10 mouse cellular contexts compared by ENCODE assay signal in genomic region chr10:121386347-121386746, GRCm38 (mm10). TPM values are rescaled to one million over a fixed set of nuclear protein-coding genes. Genes with fewer than 3 reads are reported as not detected.
A peak's percentile ranks its signal among the peaks of the same experiment; 100 is the strongest.
DNase-seq lines count a peak whose midpoint lies in the region; ATAC-seq and TF ChIP-seq lines count a peak whose summit lies in the region.
"Had no signal": no experiment of that assay in that cellular context is flagged by ENCODE, and none has a peak within 500 bp of the region (broad histone marks: within the 10 kb centered on the region; RNA-seq: fewer than 3 reads in every experiment).

No protein-coding gene starts in this region.

- H3K9me3 ChIP-seq in forebrain, embryonic 12.5 days: no peaks in the 10 kb centered on the region
- no peaks in the 10 kb centered on the region for H3K9me3 ChIP-seq in forebrain, embryonic 16.5 days (ENCODE audit: control insufficient read depth, low read length)

- H3K4me3 ChIP-seq in forebrain, embryonic 12.5 days (replicated peaks): no peak overlapping the region
- H3K4me3 ChIP-seq in forebrain, embryonic 16.5 days (replicated peaks; ENCODE audit: low read length): no peak overlapping the region
- H3K4me3 ChIP-seq in myocyte: no peak overlapping the region

- no peak for ATAC-seq in forebrain, embryonic 12.5 days (ENCODE audit: low FRiP score)
- ATAC-seq in forebrain, embryonic 16.5 days: no peak; the same call in 1 of the 2 replicates

- H3K4me1 ChIP-seq in forebrain, embryonic 12.5 days: no peaks in the 10 kb centered on the region
- no peaks in the 10 kb centered on the region for H3K4me1 ChIP-seq in forebrain, embryonic 16.5 days (replicated peaks; ENCODE audit: control insufficient read depth, insufficient read depth, low read length)

- DNase-seq in left cerebral cortex, postnatal 4 days: peak; percentile 33
- DNase-seq in left cerebral cortex, postnatal 25 days (ENCODE audit: low spot score in 2 of 2): no peak
- peak; percentile 58 for DNase-seq in gastrocnemius, postnatal 14 days
- DNase-seq in frontal cortex, postnatal 14 days (ENCODE audit: low spot score in 2 of 2): no peak
- DNase-seq in kidney, adult 11 months: no peak

- WGBS in forebrain, embryonic 12.5 days: 77% methylated on average over 9 of the region's 9 CpGs
- WGBS in forebrain, embryonic 16.5 days: 65% methylated on average over 9 of the region's 9 CpGs

- H3K27ac ChIP-seq in forebrain, embryonic 12.5 days: 0 out of 2 replicates have a peak overlapping the region, but pooled peaks have one; percentile 13
- H3K27ac ChIP-seq in forebrain, embryonic 16.5 days (ENCODE audit: low read length): no peak overlapping the region
- H3K27ac ChIP-seq: kidney, postnatal 0 days; macrophage had no signal

- no peak overlapping the region for H3ac ChIP-seq in myocyte (ENCODE audit: control insufficient read depth, insufficient read length)

- intact Hi-C loops in left cerebral cortex, postnatal 4 days (cut with DNase I): no loop called here
- intact Hi-C loops in left cerebral cortex, postnatal 25 days (cut with DNase I): no loop called here
- intact Hi-C loops in gastrocnemius, postnatal 14 days (cut with DNase I; ENCODE audit: low total_unique reads): no loop called here

- H3K79me2 ChIP-seq in myocyte (ENCODE audit: control insufficient read depth, insufficient read depth): no peaks in the 10 kb centered on the region

- no peak overlapping the region for H3K4me2 ChIP-seq in forebrain, embryonic 12.5 days
- no peak overlapping the region for H3K4me2 ChIP-seq in forebrain, embryonic 16.5 days (ENCODE audit: low read length)
- H3K4me2 ChIP-seq in myocyte (ENCODE audit: low read depth): no peak overlapping the region

- no peak overlapping the region for H3K9ac ChIP-seq in forebrain, embryonic 12.5 days
- no peak overlapping the region for H3K9ac ChIP-seq in forebrain, embryonic 16.5 days (replicated peaks; ENCODE audit: low read depth, low read length)

- no peak for TF ChIP-seq POLR2A in myocyte (IDR thresholded peaks at IDR 0.05; ENCODE audit: insufficient read length, low read depth)

- H3K36me3 ChIP-seq in forebrain, embryonic 12.5 days (replicated peaks): peaks cover 80% of the 10 kb centered on the region
- H3K36me3 ChIP-seq in forebrain, embryonic 16.5 days (ENCODE audit: control insufficient read depth, insufficient read depth): peaks cover 33% of the 10 kb centered on the region
- peaks cover 12% of the 10 kb centered on the region for H3K36me3 ChIP-seq in myocyte (ENCODE audit: control insufficient read depth, insufficient read depth)

- H3K27me3 ChIP-seq in forebrain, embryonic 12.5 days: no peaks in the 10 kb centered on the region
- H3K27me3 ChIP-seq in forebrain, embryonic 16.5 days (replicated peaks; ENCODE audit: control insufficient read depth, insufficient read depth, low read length): no peaks in the 10 kb centered on the region
- H3K27me3 ChIP-seq in myocyte (ENCODE audit: control insufficient read depth, insufficient read depth, insufficient read length): no peaks in the 10 kb centered on the region

TF ChIP-seq in myocyte, 11 proteins besides CTCF, POLR2A, EP300 and RAD21:
- TF ChIP-seq MYOD1 (IDR thresholded peaks at IDR 0.05; ENCODE audit: control insufficient read depth in 1 of 3, insufficient read length in 2 of 3, low read depth in 2 of 3) (peak; percentile 25 to 88 (median 53)), MYOG (IDR thresholded peaks at IDR 0.05; ENCODE audit: control insufficient read depth in 1 of 3, insufficient read depth in 1 of 3, insufficient read length in 2 of 3, low read depth in 2 of 3) (peak; percentile 46 to 89 (median 75)), CEBPB (IDR thresholded peaks at IDR 0.05; ENCODE audit: insufficient read depth, poor library complexity, severe bottlenecking) (no peak), TCF12 (IDR thresholded peaks at IDR 0.05; ENCODE audit: insufficient read depth, poor library complexity, severe bottlenecking) (peak; percentile 14)
TF ChIP-seq in myocyte: peak in this region for 3.

RNA-seq across cellular contexts. Expression of gene Gns, which starts 21.5 kb away (rescaled TPM):
- polyA plus RNA-seq in forebrain, embryonic 12.5 days (2016; fragmentation: Nextera tagmentation; extraction: Ambion mirVana): 38.9 and 40.1 TPM in 2 replicates
- 35.2 and 35.6 TPM in 2 replicates for polyA plus RNA-seq in forebrain, embryonic 16.5 days (2015; fragmentation: Nextera tagmentation; extraction: Ambion mirVana)
- total RNA-seq in left cerebral cortex, postnatal 4 days (2021): 10 to 100 TPM; 61.0 to 67.6 TPM
- 10 to 100 TPM; 75.9 to 80.6 TPM for total RNA-seq in left cerebral cortex, postnatal 25 days (2021)
- 10 to 100 TPM; 35.4 to 36.9 TPM for total RNA-seq in gastrocnemius, postnatal 14 days (2021)
- polyA plus RNA-seq in myocyte (2012; fragmentation: generic; extraction: Trizol): 81.4 TPM

RNA-seq across cellular contexts. Expression of gene Tbc1d30, which starts 35.3 kb away (rescaled TPM):
- 5.0 and 6.2 TPM in 2 replicates for polyA plus RNA-seq in forebrain, embryonic 12.5 days (2016; fragmentation: Nextera tagmentation; extraction: Ambion mirVana)
- 11.5 and 12.5 TPM in 2 replicates for polyA plus RNA-seq in forebrain, embryonic 16.5 days (2015; fragmentation: Nextera tagmentation; extraction: Ambion mirVana)
- 10 to 100 TPM; 64.4 to 66.5 TPM for total RNA-seq in left cerebral cortex, postnatal 4 days (2021)
- 10 to 100 TPM; 77.5 to 87.1 TPM for total RNA-seq in left cerebral cortex, postnatal 25 days (2021)
- under 1 TPM; 0.31 to 0.84 TPM for total RNA-seq in gastrocnemius, postnatal 14 days (2021)
- not detected for polyA plus RNA-seq in myocyte (2012; fragmentation: generic; extraction: Trizol)

Comparison
In these comparisons a context has a peak if more than half of its experiments do, and no peak if none do; other contexts are left out.
1. DNase-seq: peak in left cerebral cortex, postnatal 4 days (single experiment) and gastrocnemius, postnatal 14 days (single experiment); none in left cerebral cortex, postnatal 25 days (0 of 2), frontal cortex, postnatal 14 days (0 of 2) and kidney, adult 11 months (single experiment).
2. RNA of gene Tbc1d30, which starts 35.3 kb away (total RNA-seq): 77.5 to 87.1 TPM in left cerebral cortex, postnatal 25 days and 64.4 to 66.5 TPM in left cerebral cortex, postnatal 4 days; 0.31 to 0.84 TPM in gastrocnemius, postnatal 14 days; every median in the first group is over 10 times any median in the second.